Mouse (Mus musculus): ENCODE results near the gene Abcc5.

DNA sequence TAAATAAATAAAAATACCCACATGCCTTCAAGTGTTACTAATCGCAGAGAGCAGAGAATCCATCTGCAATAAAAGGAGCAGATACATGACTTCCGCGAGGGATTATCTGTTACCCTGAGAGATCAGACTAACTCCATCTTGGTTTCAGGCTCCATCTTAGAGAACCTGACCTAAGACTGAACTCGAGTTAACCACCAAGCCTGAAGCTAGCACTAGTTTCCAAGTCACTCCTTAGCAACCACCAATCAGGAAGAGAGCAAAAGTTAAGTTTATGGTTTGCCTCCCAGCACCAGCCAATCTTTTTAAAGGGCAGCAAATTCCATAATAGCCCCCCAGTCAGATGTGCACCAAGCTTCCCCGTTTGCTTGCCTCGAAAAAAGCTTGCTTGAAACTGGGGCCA lies 48.6 kb upstream of the Abcc5 start:
- TF ChIP-seq CTCF (IDR thresholded peaks at IDR 0.05; ENCODE audit: low read depth, low read length) (no peak), POLR2A (IDR thresholded peaks at IDR 0.05; ENCODE audit: insufficient read depth, low read length) (no peak)
